Mouse (Mus musculus) C2C12 (cell line): ENCODE measurements around the gene Cyp4f37. TPM values are rescaled to one million over a fixed set of nuclear protein-coding genes. Genes with fewer than 3 reads are reported as not detected.

ENCODE experiments used
- H3K27me3 ChIP-seq: one replicate; pipeline ENCODE4 v1.6.1; 2011; ENCODE audit not compliant: control insufficient read depth, insufficient read depth, insufficient read length
- H3K36me3 ChIP-seq: one replicate; pipeline ENCODE4 v1.6.1; 2011; ENCODE audit not compliant: control insufficient read depth, insufficient read depth
- H3K4me3 ChIP-seq: one replicate; pipeline ENCODE4 v1.5.1; 2011; ENCODE audit warnings: mild to moderate bottlenecking, control low read depth; ENCODE audit not compliant: poor library complexity, insufficient read depth, severe bottlenecking
- H3K79me2 ChIP-seq: one replicate; pipeline ENCODE4 v1.6.1; 2011; ENCODE audit not compliant: control insufficient read depth, insufficient read depth
- H3K79me3 ChIP-seq: one replicate; pipeline ENCODE4 v1.6.1; 2011; ENCODE audit warnings: low read depth, control low read depth
- H3ac ChIP-seq: one replicate; pipeline ENCODE3; 2011; ENCODE audit warnings: low read depth; ENCODE audit not compliant: control insufficient read depth, insufficient read length
- CEBPB ChIP-seq: IDR thresholded peaks from one replicate; pipeline ENCODE4 v1.6.1; 2011; ENCODE audit warnings: low read depth, mild to moderate bottlenecking, control low read depth, moderate library complexity
- CTCF ChIP-seq: IDR thresholded peaks from one replicate; pipeline ENCODE4 v1.5.1; 2011; ENCODE audit not compliant: control insufficient read depth, insufficient read depth, insufficient read length
- FOSL1 ChIP-seq: IDR thresholded peaks from one replicate; pipeline ENCODE4 v1.8.0; 2011; ENCODE audit warnings: mild to moderate bottlenecking, low read length; ENCODE audit not compliant: poor library complexity, insufficient read depth, severe bottlenecking
- MAX ChIP-seq: IDR thresholded peaks from one replicate; pipeline ENCODE4 v1.6.1; 2011; ENCODE audit warnings: mild to moderate bottlenecking, control low read depth
- MYOD1 ChIP-seq: IDR thresholded peaks from one replicate; pipeline ENCODE4 v1.6.1; 2011; ENCODE audit warnings: low read depth; ENCODE audit not compliant: control insufficient read depth, insufficient read length
- MYOG ChIP-seq: IDR thresholded peaks from one replicate; pipeline ENCODE4 v1.6.1; 2011; ENCODE audit not compliant: control insufficient read depth, insufficient read length; ENCODE audit errors: extremely low read depth
- USF1 ChIP-seq: IDR thresholded peaks from one replicate; pipeline ENCODE4 v1.6.1; 2011; ENCODE audit warnings: low read depth, mild to moderate bottlenecking, control low read depth, moderate library complexity
- polyA plus RNA-seq: library from polyadenylated mRNA; unstranded; fragments of >200 nt; fragmentation: generic; extraction: Trizol; gene quantifications from one replicate; pipeline ENCODE4 v1.2.1, GENCODE M21; 2012; ENCODE audit warnings: missing spikeins

The Cyp4f37 gene
- polyA plus RNA-seq, 1 experiment, result not detected

GRCm38 (mm10) chr17:32676040-32676635 lies 55.0 kb downstream of the Cyp4f37 start:
- H3K36me3 ChIP-seq, result no peaks in the 10 kb centered on the region
- TF ChIP-seq USF1 (no peak), CEBPB (no peak)
- H3K79me2 ChIP-seq, result no peaks in the 10 kb centered on the region
- H3K27me3 ChIP-seq, result no peaks in the 10 kb centered on the region
- no peak overlapping the region for H3ac ChIP-seq
- no peaks in the 10 kb centered on the region for H3K79me3 ChIP-seq
- no peak overlapping the region for H3K4me3 ChIP-seq

DNA sequence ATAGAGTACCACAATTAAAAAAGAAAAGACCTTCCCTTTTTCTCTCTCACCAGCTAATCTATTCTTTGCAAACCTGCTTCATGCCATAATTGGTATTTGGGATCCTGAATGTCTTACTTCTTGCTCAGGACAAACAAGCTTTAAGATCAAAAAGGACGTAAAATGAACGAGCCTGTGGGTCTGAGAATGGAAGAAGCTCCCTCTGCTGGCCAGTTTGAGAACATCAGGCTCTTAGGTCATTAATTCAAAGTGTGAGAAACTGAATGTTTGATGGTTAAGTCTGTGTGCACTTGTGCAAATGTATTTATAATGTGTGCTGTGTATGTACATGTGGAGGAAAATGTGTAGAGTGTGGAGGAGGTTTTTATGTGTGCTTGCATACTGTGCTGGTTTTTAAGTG lies 59.3 kb downstream of the Cyp4f37 start:
- Histone ChIP-seq H3K27me3 (no peaks in the 10 kb centered on the region), H3K36me3 (no peaks in the 10 kb centered on the region), H3ac (no peak overlapping the region), H3K79me3 (no peaks in the 10 kb centered on the region), H3K79me2 (no peaks in the 10 kb centered on the region), H3K4me3 (no peak overlapping the region)
- TF ChIP-seq MAX (no peak), FOSL1 (no peak), CTCF (no peak), MYOD1 (no peak), USF1 (no peak), MYOG (no peak), CEBPB (no peak)

- Histone ChIP-seq H3K36me3 (no peaks in the 10 kb centered on the region), H3ac (no peak within 1 kb of the TSS), H3K4me3 (no peak within 1 kb of the TSS), H3K79me3 (no peaks in the 10 kb centered on the region), H3K79me2 (no peaks in the 10 kb centered on the region), H3K27me3 (peaks cover 3% of the 10 kb centered on the region)
- TF ChIP-seq FOSL1 (no peak), CEBPB (no peak), USF1 (no peak), MYOG (no peak), MYOD1 (no peak), CTCF (no peak), MAX (no peak)
These were observed 64.1 kb downstream of the Cyp4f37 start, which contains the start of gene Cyp4f15 for GRCm38 (mm10) chr17:32685048-32685750. Gene Cyp4f15 (plus strand): TSS chr17:32685627.

Other genes starting within 250 kb of the Cyp4f37 start
- 23.0 TPM for gene Wiz, start 231.9 kb upstream of the Cyp4f37 start, polyA plus RNA-seq
- not detected for gene Rasal3, start 217.7 kb upstream of the Cyp4f37 start, polyA plus RNA-seq
- not detected for gene Pglyrp2, start 197.1 kb upstream of the Cyp4f37 start, polyA plus RNA-seq
- 0.02 TPM for gene Cyp4f39, start 168.6 kb upstream of the Cyp4f37 start, polyA plus RNA-seq
- gene Cyp4f17, start 115.3 kb upstream of the Cyp4f37 start, polyA plus RNA-seq, result 1.3 TPM
- 19.6 TPM for gene Cyp4f16, start 84.8 kb upstream of the Cyp4f37 start, polyA plus RNA-seq
- gene Cyp4f40, start 37.6 kb downstream of the Cyp4f37 start, polyA plus RNA-seq, result 0.13 TPM
- gene Cyp4f15, start 64.3 kb downstream of the Cyp4f37 start, polyA plus RNA-seq, result not detected
- 2.0 TPM for gene Zfp871, start 167.0 kb downstream of the Cyp4f37 start, polyA plus RNA-seq
- gene Zfp811, start 188.6 kb downstream of the Cyp4f37 start, polyA plus RNA-seq, result 0.01 TPM
- 1.3 TPM for gene Zfp799, start 209.0 kb downstream of the Cyp4f37 start, polyA plus RNA-seq